Mouse (Mus musculus): Measurements from ENCODE around the gene Slc35f4. TPM values are rescaled to one million over a fixed set of nuclear protein-coding genes. Genes with fewer than 3 reads are reported as not detected.

Gene Slc35f4
- polyA plus RNA-seq, 1 experiment from 2014 or later: 10.2 TPM

DNA sequence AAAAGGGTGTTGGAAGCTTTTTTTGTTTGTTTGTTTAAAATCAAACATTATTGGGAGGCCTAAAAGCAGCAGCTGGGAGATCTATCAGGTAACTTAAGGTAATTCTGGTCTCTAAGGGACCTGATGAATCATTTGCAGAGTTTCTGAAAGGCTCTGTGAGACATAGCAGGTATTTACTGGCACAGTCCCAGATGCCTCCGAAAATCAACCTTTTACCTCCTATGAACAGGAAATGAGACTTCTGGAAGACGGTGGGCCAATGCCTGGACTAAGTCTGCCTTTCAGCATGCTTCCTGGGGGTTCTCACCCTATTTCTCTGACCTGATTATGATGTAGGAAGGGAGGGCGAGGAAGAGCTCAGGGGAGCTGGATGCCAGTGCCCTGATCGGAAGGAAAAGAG is 188.8 kb downstream of the Slc35f4 start:
- no peaks in the 10 kb centered on the region for H3K27me3 ChIP-seq
- H3K4me2 ChIP-seq: no peak overlapping the region
- WGBS: 87% methylated on average over 4 of the region's 4 CpGs
- no peaks in the 10 kb centered on the region for H3K4me1 ChIP-seq (replicated peaks)
- H3K9ac ChIP-seq: no peak overlapping the region
- no peak overlapping the region for H3K4me3 ChIP-seq
- no peak overlapping the region for H3K27ac ChIP-seq
- no peaks in the 10 kb centered on the region for H3K9me3 ChIP-seq
- H3K36me3 ChIP-seq: no peaks in the 10 kb centered on the region
- ATAC-seq (ENCODE audit: low FRiP score): no peak

DNA sequence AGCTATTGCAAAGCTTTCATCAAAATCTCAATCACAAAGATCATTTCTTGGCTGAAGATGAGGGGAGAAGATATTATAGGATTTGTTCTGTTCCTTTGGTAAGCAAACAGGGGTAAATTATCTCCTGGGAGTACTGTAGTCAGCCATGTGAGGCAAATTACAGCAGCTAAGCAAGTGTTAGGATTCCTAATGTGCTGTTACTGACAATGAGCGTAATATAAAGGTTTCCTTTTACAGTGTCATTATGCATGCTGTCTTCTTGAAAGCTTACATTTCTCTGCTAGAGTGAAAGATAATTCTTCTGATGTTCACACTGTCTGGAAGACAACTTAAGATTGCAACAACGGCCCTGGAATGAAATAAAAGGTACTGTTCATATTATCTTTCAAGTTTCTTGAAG is 192.0 kb downstream of the Slc35f4 start:
- 0 out of 2 replicates have a peak overlapping the region, but pooled peaks have one; percentile 19 for H3K27ac ChIP-seq
- WGBS: 74% methylated on average over 2 of the region's 2 CpGs

GRCm38 (mm10) chr14:49316493-49316894 is 209.4 kb downstream of the Slc35f4 start:
- H3K27ac ChIP-seq: no peak overlapping the region
- H3K36me3 ChIP-seq: no peaks in the 10 kb centered on the region
- no peak overlapping the region for H3K9ac ChIP-seq
- no peaks in the 10 kb centered on the region for H3K27me3 ChIP-seq
- ATAC-seq (ENCODE audit: low FRiP score): no peak
- H3K4me3 ChIP-seq: no peak overlapping the region
- H3K9me3 ChIP-seq: no peaks in the 10 kb centered on the region
- WGBS: 17% methylated on average over 5 of the region's 5 CpGs
- peaks cover 17% of the 10 kb centered on the region for H3K4me1 ChIP-seq (replicated peaks)
- no peak overlapping the region for H3K4me2 ChIP-seq

More for the DNA sequence above, 192.0 kb downstream of the Slc35f4 start:
- ATAC-seq (ENCODE audit: low FRiP score): no peak
- Histone ChIP-seq H3K36me3 (no peaks in the 10 kb centered on the region), H3K9ac (no peak overlapping the region), H3K4me1 (replicated peaks) (no peaks in the 10 kb centered on the region), H3K4me3 (no peak overlapping the region), H3K4me2 (no peak overlapping the region), H3K9me3 (no peaks in the 10 kb centered on the region), H3K27me3 (no peaks in the 10 kb centered on the region)

- H3K4me3 ChIP-seq: no peak overlapping the region
- ATAC-seq (ENCODE audit: low FRiP score): no peak
- no peaks in the 10 kb centered on the region for H3K9me3 ChIP-seq
- peaks cover 17% of the 10 kb centered on the region for H3K4me1 ChIP-seq (replicated peaks)
- 22% methylated on average over 7 of the region's 7 CpGs for WGBS
- no peak overlapping the region for H3K27ac ChIP-seq
- H3K27me3 ChIP-seq: no peaks in the 10 kb centered on the region
- H3K36me3 ChIP-seq: no peaks in the 10 kb centered on the region
- H3K9ac ChIP-seq: no peak overlapping the region
- no peak overlapping the region for H3K4me2 ChIP-seq
Measured at GRCm38 (mm10) chr14:49313981-49314380, 211.9 kb downstream of the Slc35f4 start.

GRCm38 (mm10) chr14:49313376-49313775 is 212.5 kb downstream of the Slc35f4 start:
- Histone ChIP-seq H3K9ac (no peak overlapping the region), H3K4me2 (no peak overlapping the region), H3K9me3 (no peaks in the 10 kb centered on the region), H3K27ac (no peak overlapping the region), H3K27me3 (no peaks in the 10 kb centered on the region), H3K4me3 (no peak overlapping the region), H3K4me1 (replicated peaks) (peaks cover 17% of the 10 kb centered on the region), H3K36me3 (no peaks in the 10 kb centered on the region)
- WGBS: 51% methylated on average over 8 of the region's 8 CpGs
- 0 out of 2 replicates have a peak, but pooled peaks have one; percentile 13 for ATAC-seq (ENCODE audit: low FRiP score)

GRCm38 (mm10) chr14:49311548-49311947 is 214.3 kb downstream of the Slc35f4 start:
- Histone ChIP-seq H3K4me2 (no peak overlapping the region), H3K4me1 (replicated peaks) (peaks cover 15% of the 10 kb centered on the region), H3K27me3 (no peaks in the 10 kb centered on the region), H3K27ac (no peak overlapping the region), H3K36me3 (no peaks in the 10 kb centered on the region), H3K9ac (no peak overlapping the region), H3K4me3 (no peak overlapping the region), H3K9me3 (no peaks in the 10 kb centered on the region)
- WGBS: 68% methylated on average over 1 of the region's 1 CpGs
- ATAC-seq (ENCODE audit: low FRiP score): no peak

- ATAC-seq (ENCODE audit: low FRiP score): 0 out of 2 replicates have a peak, but pooled peaks have one; percentile 17
- Histone ChIP-seq H3K9me3 (no peaks in the 10 kb centered on the region), H3K4me3 (no peak overlapping the region), H3K9ac (no peak overlapping the region), H3K27me3 (no peaks in the 10 kb centered on the region), H3K36me3 (no peaks in the 10 kb centered on the region), H3K27ac (no peak overlapping the region), H3K4me1 (replicated peaks) (peaks cover 16% of the 10 kb centered on the region), H3K4me2 (no peak overlapping the region)
- 30% methylated on average over 5 of the region's 5 CpGs for WGBS
Measured at GRCm38 (mm10) chr14:49311091-49311492, 214.8 kb downstream of the Slc35f4 start.

DNA sequence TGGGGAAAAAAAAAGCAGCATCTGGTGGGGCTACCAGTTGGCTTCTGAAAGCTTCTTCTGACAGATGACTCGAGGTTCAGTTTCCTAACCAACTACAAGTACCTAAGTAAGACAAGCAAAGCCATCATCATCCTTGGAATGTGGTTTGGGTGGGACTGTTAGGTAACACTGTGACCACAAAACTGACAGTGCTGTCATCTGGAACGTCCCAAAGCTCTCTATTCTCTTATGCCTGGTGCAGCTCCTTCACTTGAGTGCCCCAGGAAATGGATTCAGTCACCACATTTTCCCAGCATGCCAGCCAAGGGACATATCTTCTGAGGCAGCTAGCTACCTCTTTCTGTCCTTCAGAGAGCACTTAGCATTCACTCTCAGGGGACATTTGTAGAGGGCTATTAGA is 216.2 kb downstream of the Slc35f4 start:
- Histone ChIP-seq H3K27ac (no peak overlapping the region), H3K9ac (no peak overlapping the region), H3K4me1 (replicated peaks) (peaks cover 16% of the 10 kb centered on the region), H3K4me2 (no peak overlapping the region), H3K9me3 (no peaks in the 10 kb centered on the region), H3K4me3 (no peak overlapping the region), H3K36me3 (no peaks in the 10 kb centered on the region), H3K27me3 (no peaks in the 10 kb centered on the region)
- WGBS: 68% methylated on average over 2 of the region's 2 CpGs
- ATAC-seq (ENCODE audit: low FRiP score): no peak

DNA sequence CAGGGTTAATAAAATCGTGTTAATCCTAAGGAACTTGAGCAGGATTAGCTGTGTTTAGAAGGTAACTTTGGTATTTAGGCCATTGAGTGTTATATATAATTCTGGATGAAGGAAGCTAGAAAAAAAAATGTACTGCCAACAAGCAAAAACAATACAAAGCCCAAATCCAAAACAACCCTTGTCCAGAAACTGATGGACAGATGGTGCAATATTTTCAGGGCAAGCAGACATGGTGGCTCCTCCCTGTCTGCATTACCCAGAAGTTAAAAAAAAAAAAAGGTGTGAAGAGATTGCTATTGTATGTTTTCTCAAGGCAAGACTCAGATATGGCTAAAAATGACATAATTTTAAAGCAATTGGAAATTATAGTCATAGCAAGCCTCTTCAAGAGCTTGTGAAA is 217.3 kb downstream of the Slc35f4 start:
- no peak overlapping the region for H3K4me2 ChIP-seq
- H3K4me1 ChIP-seq (replicated peaks): peaks cover 11% of the 10 kb centered on the region; the same call in 1 of the 2 replicates
- ATAC-seq (ENCODE audit: low FRiP score): no peak
- H3K4me3 ChIP-seq: no peak overlapping the region
- H3K9me3 ChIP-seq: no peaks in the 10 kb centered on the region
- no peaks in the 10 kb centered on the region for H3K36me3 ChIP-seq
- WGBS: 89% methylated on average over 1 of the region's 1 CpGs
- H3K27ac ChIP-seq: no peak overlapping the region
- no peak overlapping the region for H3K9ac ChIP-seq
- no peaks in the 10 kb centered on the region for H3K27me3 ChIP-seq

- Histone ChIP-seq H3K4me2 (no peak overlapping the region), H3K27me3 (no peaks in the 10 kb centered on the region), H3K9ac (no peak overlapping the region), H3K4me1 (replicated peaks) (peaks cover 9% of the 10 kb centered on the region; the same call in 1 of the 2 replicates), H3K4me3 (no peak overlapping the region), H3K27ac (no peak overlapping the region), H3K36me3 (no peaks in the 10 kb centered on the region), H3K9me3 (no peaks in the 10 kb centered on the region)
- no peak for ATAC-seq (ENCODE audit: low FRiP score)
- WGBS: 87% methylated on average over 3 of the region's 3 CpGs
Measured at GRCm38 (mm10) chr14:49307842-49308241, 218.0 kb downstream of the Slc35f4 start.

- Histone ChIP-seq H3K36me3 (no peaks in the 10 kb centered on the region), H3K4me2 (no peak overlapping the region), H3K27ac (no peak overlapping the region), H3K4me3 (no peak overlapping the region), H3K9me3 (no peaks in the 10 kb centered on the region), H3K27me3 (no peaks in the 10 kb centered on the region), H3K4me1 (replicated peaks) (peaks cover 9% of the 10 kb centered on the region), H3K9ac (no peak overlapping the region)
- ATAC-seq (ENCODE audit: low FRiP score): no peak
- WGBS: 84% methylated on average over 9 of the region's 9 CpGs
Measured at GRCm38 (mm10) chr14:49305534-49306409, 220.1 kb downstream of the Slc35f4 start.

DNA sequence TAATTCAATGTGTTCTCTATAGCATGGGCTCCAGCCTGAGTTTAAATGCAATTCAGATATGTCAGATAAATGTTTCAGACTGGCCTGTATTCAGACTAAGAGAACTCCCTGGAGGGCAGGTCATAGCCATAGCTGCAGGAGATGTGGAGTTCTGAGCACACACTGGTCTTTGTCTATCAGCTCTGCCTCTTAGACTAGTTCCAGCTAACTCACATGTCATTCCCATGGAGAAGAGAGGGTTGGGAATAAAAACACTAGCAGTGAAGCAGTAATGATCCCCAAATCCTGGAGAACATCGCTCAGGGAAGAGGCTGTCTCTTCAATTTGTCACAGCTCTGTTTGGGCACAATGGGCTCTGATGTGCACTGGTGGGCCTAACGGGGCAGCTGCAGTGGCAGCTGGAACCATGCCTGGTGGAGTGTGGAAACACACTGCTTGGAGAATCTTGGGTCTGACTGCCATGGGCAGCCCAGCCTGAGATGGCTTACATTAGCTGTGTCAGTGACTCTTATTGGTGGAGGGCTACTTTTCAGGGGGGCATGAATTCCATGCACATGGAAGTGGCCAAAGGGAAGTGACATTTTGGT is 223.5 kb downstream of the Slc35f4 start:
- no peaks in the 10 kb centered on the region for H3K9me3 ChIP-seq
- no peak overlapping the region for H3K27ac ChIP-seq
- H3K4me2 ChIP-seq: no peak overlapping the region
- peaks cover 9% of the 10 kb centered on the region for H3K4me1 ChIP-seq (replicated peaks)
- no peak overlapping the region for H3K9ac ChIP-seq
- no peak overlapping the region for H3K4me3 ChIP-seq
- no peaks in the 10 kb centered on the region for H3K27me3 ChIP-seq
- no peak for ATAC-seq (ENCODE audit: low FRiP score)
- H3K36me3 ChIP-seq: no peaks in the 10 kb centered on the region
- WGBS: 33% methylated on average over 2 of the region's 2 CpGs

Data from hindbrain, embryonic 13.5 days (tissue).